Mouse (Mus musculus): Measurements from ENCODE around the gene Fam174a. TPM values are rescaled to one million over a fixed set of nuclear protein-coding genes. Genes with fewer than 3 reads are reported as not detected.

Fam174a gene
- total RNA-seq, 2 experiments from 2014 or later: 19.7 to 23.4 TPM

DNA sequence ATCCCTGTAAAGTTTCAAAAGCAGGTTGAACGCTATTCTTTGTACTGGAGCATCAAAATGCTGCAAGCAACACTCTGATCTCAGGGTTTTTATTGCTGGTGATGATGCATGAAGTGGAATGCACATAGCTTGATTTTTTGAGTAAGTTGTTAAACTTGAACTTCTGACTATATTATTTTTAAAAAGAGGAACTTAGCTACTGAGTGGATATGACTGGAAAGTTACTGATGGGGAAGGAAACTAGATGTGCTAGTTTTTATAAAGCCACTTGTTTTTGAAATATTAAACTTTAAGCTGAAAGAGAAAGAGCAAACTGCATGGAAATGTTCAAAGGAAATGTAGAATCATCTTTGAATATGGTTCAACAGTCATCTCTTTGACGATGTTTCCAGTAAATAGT is 67.6 kb downstream of the Fam174a start:
- DNase-seq: no peak
- intact Hi-C loops (cut with DNase I): no loop called here

Measured in heart, postnatal 14 days (tissue).